Mouse (Mus musculus) spleen, adult 2 months (tissue): ENCODE measurements around the gene Acacb. TPM values are rescaled to one million over a fixed set of nuclear protein-coding genes. Genes with fewer than 3 reads are reported as not detected.

ENCODE experiments used
- DNase-seq, 2 experiments: peaks; one replicate each; pipeline versions ENCODE4 v3.0.0 to v3.0.0-alpha.2; 2012 to 2021; ENCODE audit warnings: low spot score in 2 of 2, low read depth in 1 of 2
- H3K27ac ChIP-seq: fragments of 200-500 bp; 2 replicates; pipeline ENCODE4 v1.5.1; 2012; ENCODE audit warnings: low read length, inconsistent platforms; ENCODE audit not compliant: insufficient read depth
- H3K27me3 ChIP-seq: fragments of 200-500 bp; 2 replicates; pipeline ENCODE4 v1.6.1; 2012; ENCODE audit warnings: mild to moderate bottlenecking, moderate library complexity, low read length, inconsistent platforms; ENCODE audit not compliant: control insufficient read depth, insufficient read depth
- H3K36me3 ChIP-seq: fragments of 200-500 bp; 2 replicates; pipeline ENCODE4 v1.6.1; 2012; ENCODE audit warnings: mild to moderate bottlenecking, low read length, inconsistent platforms; ENCODE audit not compliant: control insufficient read depth, insufficient read depth
- H3K4me1 ChIP-seq: fragments of 200-500 bp; 2 replicates; pipeline ENCODE4 v1.6.1; 2011; ENCODE audit warnings: inconsistent platforms; ENCODE audit not compliant: control insufficient read depth, insufficient read depth, insufficient read length
- H3K4me3 ChIP-seq: fragments of 200-500 bp; 2 replicates; pipeline ENCODE4 v1.5.1; 2011; ENCODE audit warnings: mild to moderate bottlenecking, inconsistent platforms; ENCODE audit not compliant: insufficient read depth, insufficient read length; ENCODE audit errors: extremely low read depth
- CTCF ChIP-seq: fragments of 200-500 bp; IDR thresholded peaks from 2 replicates; pipeline ENCODE4 v1.5.1; 2011; ENCODE audit warnings: mild to moderate bottlenecking, inconsistent platforms; ENCODE audit not compliant: insufficient read depth, insufficient read length, insufficient replicate concordance; ENCODE audit errors: extremely low read depth
- POLR2A ChIP-seq: fragments of 200-500 bp; IDR thresholded peaks from 2 replicates; pipeline ENCODE4 v1.6.1; 2011; ENCODE audit warnings: low read depth, low read length, inconsistent platforms
- WGBS: fragments of 180-500 bp; shearing (Covaris S2); methylation state at CpG from one replicate; pipeline ENCODE4 v1.1.7; 2018; 5-methylcytosine and 5-hydroxymethylcytosine counted together
- polyA plus RNA-seq: library from polyadenylated mRNA; depleted of rRNA; stranded (reverse); fragments of >200 nt; gene quantifications from 2 replicates; pipeline ENCODE4 v1.2.3, GENCODE M21; 2012

The Acacb gene
- polyA plus RNA-seq, 1 experiment = 9.3 TPM

DNA sequence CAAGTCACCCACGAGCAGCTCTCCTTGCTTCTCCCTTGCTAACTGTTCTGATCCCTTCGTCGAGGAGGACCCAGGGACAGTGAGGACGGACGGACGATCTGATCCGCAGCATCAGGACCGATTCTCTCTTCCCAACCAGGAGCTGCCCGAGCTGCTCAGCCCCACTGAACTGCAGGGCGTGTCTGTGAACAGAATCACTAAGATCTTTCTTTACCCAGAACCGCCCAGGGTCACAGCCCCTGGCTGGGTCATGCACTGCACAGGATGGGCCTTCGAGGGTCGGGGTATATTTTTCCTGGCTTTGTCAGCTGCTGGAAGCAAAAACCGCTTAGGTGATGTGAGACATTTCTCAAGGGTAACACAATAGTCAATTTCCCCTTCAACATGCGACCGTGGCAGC is 129.7 kb downstream of the Acacb start:
- TF ChIP-seq CTCF (no peak), POLR2A (no peak)
- peaks cover 13% of the 10 kb centered on the region for H3K27me3 ChIP-seq
- H3K4me3 ChIP-seq = no peak overlapping the region
- DNase-seq = no peak
- no peak overlapping the region for H3K27ac ChIP-seq
- H3K4me1 ChIP-seq = no peaks in the 10 kb centered on the region; the same call in 1 of the 2 replicates
- H3K36me3 ChIP-seq = no peaks in the 10 kb centered on the region
- 35% methylated on average over 16 of the region's 16 CpGs for WGBS

GRCm38 (mm10) chr5:114279382-114280143 is 133.2 kb downstream of the Acacb start:
- 0 out of 2 replicates have a peak, but pooled peaks cover 6% of the 10 kb centered on the region for H3K27me3 ChIP-seq
- WGBS = 76% methylated on average over 12 of the region's 12 CpGs

DNA sequence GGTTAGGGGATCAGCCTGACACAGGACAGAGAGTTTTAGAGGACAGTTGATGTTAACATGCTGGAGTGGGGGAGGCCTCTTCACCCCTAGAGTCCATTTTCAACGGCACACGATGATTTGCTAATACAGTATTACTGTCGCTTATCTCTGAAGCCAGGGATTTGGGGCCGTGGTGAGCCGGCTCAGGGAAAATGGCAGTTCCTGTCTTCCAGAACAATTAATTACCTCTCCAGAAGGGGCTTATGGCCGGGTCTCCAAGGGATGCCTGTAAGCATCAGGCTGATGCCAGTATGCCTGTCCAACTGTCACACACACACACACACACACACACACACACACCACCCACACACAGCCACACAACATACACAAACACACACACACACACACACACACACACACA is 136.0 kb downstream of the Acacb start:
- WGBS = 52% methylated on average over 6 of the region's 6 CpGs
- no peak for DNase-seq
- H3K36me3 ChIP-seq = no peaks in the 10 kb centered on the region
- H3K27me3 ChIP-seq = 0 out of 2 replicates have a peak, but pooled peaks cover 2% of the 10 kb centered on the region
- no peaks in the 10 kb centered on the region for H3K4me1 ChIP-seq
- H3K4me3 ChIP-seq = no peak overlapping the region
- H3K27ac ChIP-seq = no peak overlapping the region
- TF ChIP-seq CTCF = no peak
- TF ChIP-seq POLR2A = no peak

More at GRCm38 (mm10) chr5:114279382-114280143, 133.2 kb downstream of the Acacb start:
- DNase-seq = no peak
- no peaks in the 10 kb centered on the region for H3K36me3 ChIP-seq
- no peak overlapping the region for H3K4me3 ChIP-seq
- TF ChIP-seq CTCF (no peak), POLR2A (no peak)
- H3K4me1 ChIP-seq = no peaks in the 10 kb centered on the region
- no peak overlapping the region for H3K27ac ChIP-seq

DNA sequence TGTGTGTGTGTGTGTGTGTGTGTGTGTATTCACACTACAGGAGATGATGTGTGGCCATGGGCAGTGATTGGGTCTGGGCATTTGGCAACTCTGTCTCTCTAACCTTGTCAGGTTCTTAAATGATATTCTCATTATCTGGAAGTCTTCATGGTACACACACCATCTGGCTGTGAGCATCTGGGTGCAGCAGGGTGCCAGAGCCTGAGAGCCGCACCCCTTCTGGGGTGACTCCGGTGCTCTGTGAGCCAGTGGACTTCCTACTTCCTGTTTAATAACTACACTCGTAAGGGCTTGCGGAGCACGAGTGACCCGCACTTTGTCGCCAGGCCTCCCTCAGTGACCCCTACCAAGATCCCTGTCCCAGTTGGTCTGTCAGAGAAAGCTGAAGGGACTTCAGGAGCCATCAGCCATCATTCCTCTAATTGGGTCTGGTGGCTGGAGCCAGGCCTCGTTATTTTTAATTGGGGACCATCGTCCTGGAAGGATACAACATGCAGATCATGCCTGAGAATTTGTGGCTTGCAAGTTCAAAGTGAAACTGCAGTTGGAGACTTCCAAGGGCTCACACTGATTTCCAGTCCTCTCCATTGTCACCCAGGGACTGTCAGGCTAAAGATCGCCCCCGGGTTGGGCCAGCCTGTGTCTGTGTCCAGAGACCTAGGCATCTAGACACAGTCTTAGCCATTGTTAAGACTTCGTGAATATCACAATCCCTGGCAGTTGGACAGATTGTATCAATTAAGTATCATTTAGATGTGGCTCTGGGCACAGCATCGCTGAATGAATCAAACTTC is 138.5 kb downstream of the Acacb start:
- no peak for DNase-seq
- H3K4me3 ChIP-seq = no peak overlapping the region
- no peaks in the 10 kb centered on the region for H3K4me1 ChIP-seq
- H3K27me3 ChIP-seq = no peaks in the 10 kb centered on the region
- no peaks in the 10 kb centered on the region for H3K36me3 ChIP-seq
- no peak overlapping the region for H3K27ac ChIP-seq
- TF ChIP-seq POLR2A (no peak), CTCF (no peak)
- WGBS = 73% methylated on average over 13 of the region's 13 CpGs

DNA sequence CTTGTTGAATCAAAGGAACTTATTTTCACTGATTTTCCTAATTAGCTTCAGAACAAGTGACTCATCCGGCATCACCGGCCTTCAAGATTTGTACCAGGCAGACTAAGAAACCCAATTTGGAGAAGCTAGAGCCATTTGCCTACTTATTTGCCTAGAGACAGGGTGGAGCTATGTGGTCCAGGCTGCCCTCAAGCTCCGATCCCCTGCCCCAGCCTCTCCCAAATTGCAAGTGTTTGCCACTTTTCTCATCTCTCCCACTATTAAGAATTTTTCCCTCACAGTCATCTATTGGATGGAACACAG is 139.0 kb downstream of the Acacb start:
- TF ChIP-seq CTCF (no peak), POLR2A (no peak)
- 89% methylated on average over 3 of the region's 3 CpGs for WGBS
- H3K4me1 ChIP-seq = no peaks in the 10 kb centered on the region
- H3K27me3 ChIP-seq = no peaks in the 10 kb centered on the region
- H3K4me3 ChIP-seq = no peak overlapping the region
- DNase-seq = no peak
- no peak overlapping the region for H3K27ac ChIP-seq
- no peaks in the 10 kb centered on the region for H3K36me3 ChIP-seq

- Histone ChIP-seq H3K4me3 (no peak overlapping the region), H3K27ac (no peak overlapping the region), H3K27me3 (no peaks in the 10 kb centered on the region), H3K4me1 (no peaks in the 10 kb centered on the region), H3K36me3 (no peaks in the 10 kb centered on the region)
- DNase-seq = no peak
- WGBS = 65% methylated on average over 4 of the region's 4 CpGs
- no peak for TF ChIP-seq CTCF
- no peak for TF ChIP-seq POLR2A
Observed at GRCm38 (mm10) chr5:114286102-114286501, 139.8 kb downstream of the Acacb start.
